Mouse (Mus musculus): ENCODE measurements at regions not wholly inside any gene's neighbourhood (a gene's known extent, or its start where the extent isn't known, plus 50 kb on each side); places are given as distances from the start of the nearest gene placed in this dataset.

- ATAC-seq (ENCODE audit: low TSS enrichment), result peak; percentile 70
Measured at GRCm38 (mm10) chr3:16816814-16817213, 810.6 kb upstream of the Gm5150 start.

GRCm38 (mm10) chr3:16816101-16816500, 809.9 kb upstream of the Gm5150 start:
- ATAC-seq (ENCODE audit: low TSS enrichment), result peak; percentile 80

DNA sequence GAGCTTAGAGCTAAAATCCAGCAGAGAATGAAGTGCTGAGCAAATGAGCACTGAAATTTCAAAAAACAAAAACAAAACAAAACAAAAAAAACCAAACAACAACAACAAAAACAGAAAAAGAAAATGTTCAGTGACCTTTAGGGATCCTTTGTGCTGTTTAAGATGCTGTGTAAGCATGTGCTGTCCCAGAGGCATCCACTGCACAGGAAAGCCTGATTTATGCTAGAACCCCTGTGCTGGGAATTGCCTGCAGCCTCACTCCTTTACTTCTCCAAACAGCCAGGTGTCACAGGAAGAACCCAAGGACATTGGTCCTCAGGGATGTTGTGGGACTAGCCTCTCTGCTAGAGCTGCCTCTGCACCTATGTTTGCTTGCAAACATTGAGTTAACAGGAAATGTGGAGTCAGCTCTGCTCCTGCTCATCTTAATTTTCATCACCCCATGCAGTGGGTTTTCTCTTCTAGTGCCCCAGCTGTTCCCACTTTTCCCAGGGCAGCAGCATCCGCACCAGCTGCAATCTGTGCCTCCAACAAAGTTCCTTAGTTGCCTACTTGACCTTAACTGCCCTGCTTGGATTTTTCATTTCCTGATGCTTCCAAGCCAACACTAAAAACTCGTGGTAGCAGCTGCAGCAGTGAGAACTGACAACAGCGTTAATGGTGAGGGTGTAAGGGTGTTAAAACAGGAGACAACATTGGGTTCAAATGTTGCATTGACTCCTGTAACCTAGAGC, 804.8 kb upstream of the Gm5150 start:
- peak; percentile 44 for ATAC-seq (ENCODE audit: low TSS enrichment)

- ATAC-seq (ENCODE audit: low TSS enrichment), result no peak
Measured at GRCm38 (mm10) chr3:16803603-16804002, 797.4 kb upstream of the Gm5150 start.

Measured in frontal cortex, adult (tissue).